Mouse (Mus musculus) liver, adult 2 months (tissue): ENCODE data around the gene Aatk.

Experiments used
- CTCF ChIP-seq: fragments of 200-500 bp; IDR thresholded peaks from 2 replicates; pipeline ENCODE4 v1.5.1; 2011; ENCODE audit warnings: low read depth, low read length, control low read depth
- POLR2A ChIP-seq: fragments of 200-500 bp; IDR thresholded peaks from 2 replicates; pipeline ENCODE4 v1.6.1; 2011; ENCODE audit warnings: low read length, control low read depth; ENCODE audit not compliant: insufficient read depth; ENCODE audit errors: extremely low read depth

DNA sequence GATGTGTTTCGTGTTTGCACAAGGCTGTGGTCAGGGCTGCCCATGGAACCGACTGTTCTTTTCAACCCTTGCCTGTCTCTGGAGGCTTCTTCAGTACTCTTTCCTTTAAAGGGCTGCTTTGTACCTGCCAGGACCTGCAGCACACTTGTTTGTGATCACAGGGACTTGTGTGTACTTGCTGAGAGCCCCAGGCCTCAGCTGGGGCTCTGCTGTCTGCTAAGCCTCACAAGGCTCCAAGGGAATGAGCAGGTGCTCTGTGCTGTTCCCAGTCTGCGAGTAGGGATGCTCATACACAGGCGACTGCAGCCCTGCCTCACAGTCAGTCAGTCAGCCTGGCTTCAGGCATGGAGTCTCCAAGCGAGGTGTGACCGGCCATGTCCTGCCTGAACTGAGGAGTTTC lies 80.7 kb downstream of the Aatk start:
- TF ChIP-seq CTCF = no peak
- no peak for TF ChIP-seq POLR2A
